In the genomic region with DNA sequence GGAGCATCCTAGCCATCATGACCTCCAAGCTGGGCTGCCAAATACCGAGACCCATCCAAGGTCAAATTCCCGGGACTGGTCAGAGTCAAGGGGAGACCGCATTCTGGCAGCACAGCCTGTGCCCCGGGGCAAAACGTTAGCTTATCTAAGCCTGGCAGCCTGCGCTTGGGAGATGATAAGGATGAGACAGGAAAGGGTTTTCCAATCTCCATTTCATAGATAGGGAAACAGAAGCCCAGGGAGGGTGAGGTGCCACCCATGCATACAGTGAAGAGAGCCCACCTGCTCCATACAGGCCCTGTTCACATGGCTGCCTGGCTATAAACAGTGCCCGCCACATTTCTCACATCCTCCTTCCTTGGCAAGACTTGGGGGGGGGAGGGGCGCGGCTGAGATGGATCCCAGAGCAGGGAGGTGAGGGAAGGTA, we compare ENCODE assay signal across 9 mouse cellular contexts. TPM values are rescaled to one million over a fixed set of nuclear protein-coding genes. Genes with fewer than 3 reads are reported as not detected.
DNase-seq lines count a peak whose midpoint lies in the region; ATAC-seq and TF ChIP-seq lines count a peak whose summit lies in the region.
"Had no signal": no experiment of that assay in that cellular context is flagged by ENCODE, and none has a peak within 500 bp of the region (broad histone marks: within the 10 kb centered on the region; RNA-seq: fewer than 3 reads in every experiment).

No protein-coding gene starts in this region.

- H3K27ac ChIP-seq in neural tube, embryonic 12.5 days, result no peak overlapping the region
- H3K27ac ChIP-seq in limb, embryonic 14.5 days (replicated peaks; ENCODE audit: low read depth, low read length), result 0 out of 2 replicates have a peak overlapping the region, but pooled peaks have one; percentile 33
- H3K27ac ChIP-seq in neural tube, embryonic 13.5 days (replicated peaks), result peak overlapping the region; percentile 79

- ATAC-seq in neural tube, embryonic 12.5 days (ENCODE audit: low FRiP score, low read depth), result no peak
- no peak for ATAC-seq in limb, embryonic 14.5 days (ENCODE audit: low FRiP score, low read depth)
- no peak for ATAC-seq in neural tube, embryonic 13.5 days (ENCODE audit: low read depth)

- H3K4me3 ChIP-seq in neural tube, embryonic 12.5 days, result no peak overlapping the region
- no peak overlapping the region for H3K4me3 ChIP-seq in limb, embryonic 14.5 days (replicated peaks; ENCODE audit: low read length)
- H3K4me3 ChIP-seq in neural tube, embryonic 13.5 days, result no peak overlapping the region

- intact Hi-C loops in heart, postnatal 14 days (cut with DNase I), result no loop called here

- no peaks in the 10 kb centered on the region for H3K27me3 ChIP-seq in neural tube, embryonic 12.5 days (replicated peaks)
- no peaks in the 10 kb centered on the region for H3K27me3 ChIP-seq in limb, embryonic 14.5 days (ENCODE audit: control insufficient read depth, insufficient read depth, low read length)
- no peaks in the 10 kb centered on the region for H3K27me3 ChIP-seq in neural tube, embryonic 13.5 days

- 67% methylated on average over 9 of the region's 9 CpGs for WGBS in neural tube, embryonic 12.5 days
- WGBS in limb, embryonic 14.5 days, result 32% methylated on average over 9 of the region's 9 CpGs
- WGBS in neural tube, embryonic 13.5 days, result 51% methylated on average over 9 of the region's 9 CpGs

- H3K9ac ChIP-seq in neural tube, embryonic 12.5 days, result peak overlapping the region; percentile 1; the same call in 1 of the 2 replicates
- H3K9ac ChIP-seq in limb, embryonic 14.5 days (ENCODE audit: low read depth, low read length, severe bottlenecking), result no peak overlapping the region
- peak overlapping the region; percentile 44 for H3K9ac ChIP-seq in neural tube, embryonic 13.5 days

- no peaks in the 10 kb centered on the region for H3K9me3 ChIP-seq in neural tube, embryonic 12.5 days
- H3K9me3 ChIP-seq in limb, embryonic 14.5 days (ENCODE audit: control insufficient read depth, low read length), result no peaks in the 10 kb centered on the region
- H3K9me3 ChIP-seq in neural tube, embryonic 13.5 days, result no peaks in the 10 kb centered on the region

- no peak for TF ChIP-seq POLR2A in limb, embryonic 14.5 days (IDR thresholded peaks at IDR 0.05; ENCODE audit: borderline replicate concordance, extremely low read depth, insufficient read depth, insufficient read length)

- no peaks in the 10 kb centered on the region; the same call in 1 of the 2 replicates for H3K36me3 ChIP-seq in neural tube, embryonic 12.5 days
- no peaks in the 10 kb centered on the region for H3K36me3 ChIP-seq in limb, embryonic 14.5 days (ENCODE audit: control insufficient read depth, insufficient read depth, low read length)
- peaks cover 2% of the 10 kb centered on the region; the same call in 1 of the 2 replicates for H3K36me3 ChIP-seq in neural tube, embryonic 13.5 days

- DNase-seq in neural tube, embryonic 10.5 days (ENCODE audit: extremely low spot score, low spot score), result no peak
- DNase-seq in c-Kit-positive CD71-positive TER-119-positive erythroid progenitor cells, embryonic 14.5 days (ENCODE audit: low spot score), result peak; percentile 76
- peak; percentile 57 to 61 for DNase-seq in heart, postnatal 14 days
- no peak for DNase-seq in limb, embryonic 14.5 days (ENCODE audit: low spot score)
- no peak for DNase-seq in layer of hippocampus, postnatal 25 days (ENCODE audit: extremely low spot score in 1 of 2, low spot score in 1 of 2)
- no peak for DNase-seq in right cerebral cortex, postnatal 4 days

- peak overlapping the region; percentile 7; the same call in 1 of the 2 replicates for H3K4me2 ChIP-seq in neural tube, embryonic 12.5 days (replicated peaks)
- H3K4me2 ChIP-seq in limb, embryonic 14.5 days (replicated peaks; ENCODE audit: low read depth, low read length, severe bottlenecking), result no peak overlapping the region; the same call in 1 of the 2 replicates
- peak overlapping the region; percentile 37 for H3K4me2 ChIP-seq in neural tube, embryonic 13.5 days

- peaks cover 75% of the 10 kb centered on the region for H3K4me1 ChIP-seq in neural tube, embryonic 12.5 days
- H3K4me1 ChIP-seq in limb, embryonic 14.5 days (ENCODE audit: control insufficient read depth, insufficient read depth, low read length), result peaks cover 50% of the 10 kb centered on the region
- H3K4me1 ChIP-seq in neural tube, embryonic 13.5 days (replicated peaks), result peaks cover 96% of the 10 kb centered on the region

RNA-seq across cellular contexts. Expression of a gene that starts 32.6 kb away (rescaled TPM):
- 15.3 and 16.7 TPM in 2 replicates for polyA plus RNA-seq in neural tube, embryonic 12.5 days (2016; fragmentation: Nextera tagmentation; extraction: Ambion mirVana)
- 10 to 100 TPM; 22.1 to 25.3 TPM for total RNA-seq in heart, postnatal 14 days (2021)
- 6.1 and 7.2 TPM in 2 replicates for polyA plus RNA-seq in limb, embryonic 14.5 days (2012; rRNA removed)
- polyA plus RNA-seq in limb, embryonic 14.5 days (2014; fragmentation: Nextera tagmentation; extraction: Ambion mirVana), result 6.0 and 6.1 TPM in 2 replicates
- polyA plus RNA-seq in neural tube, embryonic 13.5 days (2015; fragmentation: Nextera tagmentation; extraction: Ambion mirVana), result 21.2 and 22.2 TPM in 2 replicates
- total RNA-seq in layer of hippocampus, postnatal 25 days (2021), result 10 to 100 TPM; 40.0 to 43.6 TPM

RNA-seq across cellular contexts. Expression of a gene that starts 43.8 kb away (rescaled TPM):
- not detected in 2 replicates for polyA plus RNA-seq in neural tube, embryonic 12.5 days (2016; fragmentation: Nextera tagmentation; extraction: Ambion mirVana)
- total RNA-seq in heart, postnatal 14 days (2021), result under 1 TPM in 1 of 2 experiments, not detected in 1; 0.20 TPM
- 0.05 TPM in 1 of 2 replicates, not detected in the other for polyA plus RNA-seq in limb, embryonic 14.5 days (2012; rRNA removed)
- not detected in 2 replicates for polyA plus RNA-seq in limb, embryonic 14.5 days (2014; fragmentation: Nextera tagmentation; extraction: Ambion mirVana)
- not detected in 2 replicates for polyA plus RNA-seq in neural tube, embryonic 13.5 days (2015; fragmentation: Nextera tagmentation; extraction: Ambion mirVana)
- under 1 TPM in 1 of 2 experiments, not detected in 1; 0.45 TPM for total RNA-seq in layer of hippocampus, postnatal 25 days (2021)
- polyA plus RNA-seq: neural tube, embryonic 11.5 days had no signal

RNA-seq across cellular contexts. Expression of a gene that starts 54.9 kb away (rescaled TPM):
- 65.6 and 69.7 TPM in 2 replicates for polyA plus RNA-seq in neural tube, embryonic 12.5 days (2016; fragmentation: Nextera tagmentation; extraction: Ambion mirVana)
- 10 to 100 TPM; 45.9 to 57.2 TPM for total RNA-seq in heart, postnatal 14 days (2021)
- polyA plus RNA-seq in limb, embryonic 14.5 days (2012; rRNA removed), result 96.8 and 129 TPM in 2 replicates
- 70.2 and 70.5 TPM in 2 replicates for polyA plus RNA-seq in limb, embryonic 14.5 days (2014; fragmentation: Nextera tagmentation; extraction: Ambion mirVana)
- 84.7 and 101 TPM in 2 replicates for polyA plus RNA-seq in neural tube, embryonic 13.5 days (2015; fragmentation: Nextera tagmentation; extraction: Ambion mirVana)
- 10 to 100 TPM; 75.2 to 87.6 TPM for total RNA-seq in layer of hippocampus, postnatal 25 days (2021)

RNA-seq across cellular contexts. Expression of a gene that starts 55.1 kb away (rescaled TPM):
- 4.6 and 6.2 TPM in 2 replicates for polyA plus RNA-seq in neural tube, embryonic 12.5 days (2016; fragmentation: Nextera tagmentation; extraction: Ambion mirVana)
- 1 to 10 TPM; 3.5 to 4.1 TPM for total RNA-seq in heart, postnatal 14 days (2021)
- polyA plus RNA-seq in limb, embryonic 14.5 days (2012; rRNA removed), result 14.7 and 17.1 TPM in 2 replicates
- polyA plus RNA-seq in limb, embryonic 14.5 days (2014; fragmentation: Nextera tagmentation; extraction: Ambion mirVana), result 12.0 and 12.7 TPM in 2 replicates
- polyA plus RNA-seq in neural tube, embryonic 13.5 days (2015; fragmentation: Nextera tagmentation; extraction: Ambion mirVana), result 5.5 and 6.5 TPM in 2 replicates
- total RNA-seq in layer of hippocampus, postnatal 25 days (2021), result 10 to 100 TPM; 11.2 TPM

Comparison
In these comparisons a context has a peak if more than half of its experiments do, and no peak if none do; other contexts are left out.
1. DNase-seq: peak in c-Kit-positive CD71-positive TER-119-positive erythroid progenitor cells, embryonic 14.5 days (single experiment) and heart, postnatal 14 days (2 of 2); none in neural tube, embryonic 10.5 days (single experiment), limb, embryonic 14.5 days (single experiment), layer of hippocampus, postnatal 25 days (0 of 2) and right cerebral cortex, postnatal 4 days (single experiment).